Mouse (Mus musculus): ENCODE measurements around the gene Fam171a1.
"Not testable (repeated sequence)": the region's sequence is repeated elsewhere in the genome, so short reads cannot be mapped to it uniquely, and the experiment has no call there.

The Fam171a1 gene

GRCm38 (mm10) chr2:3171774-3172173 lies 57.8 kb downstream of the Fam171a1 start:
- peak in 1 of 2 experiments; percentile 38 for DNase-seq (ENCODE audit: low spot score in 2 of 2)

GRCm38 (mm10) chr2:3172656-3173055 lies 58.6 kb downstream of the Fam171a1 start:
- DNase-seq (ENCODE audit: low spot score in 2 of 2), result peak; percentile 73 to 90

DNA sequence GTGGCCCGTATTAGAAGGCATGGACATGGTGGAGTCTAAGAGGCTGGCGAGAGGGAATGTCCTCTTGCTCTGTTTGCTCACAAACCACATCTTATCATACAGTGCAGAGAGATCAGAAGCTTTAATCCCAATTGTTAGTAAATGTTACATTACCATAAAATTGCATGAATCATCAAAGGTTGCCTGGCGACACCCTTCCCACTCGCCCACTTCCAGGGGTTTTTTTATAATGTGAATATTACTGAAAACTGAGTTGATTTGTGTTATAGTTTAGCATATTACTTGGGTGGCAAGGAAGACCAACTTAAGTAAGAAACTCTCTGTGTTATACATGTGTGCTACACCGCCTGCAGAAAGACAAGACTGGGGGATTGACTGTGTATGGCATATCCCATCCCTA lies 60.9 kb downstream of the Fam171a1 start:
- DNase-seq (ENCODE audit: low spot score in 2 of 2), result no peak

DNA sequence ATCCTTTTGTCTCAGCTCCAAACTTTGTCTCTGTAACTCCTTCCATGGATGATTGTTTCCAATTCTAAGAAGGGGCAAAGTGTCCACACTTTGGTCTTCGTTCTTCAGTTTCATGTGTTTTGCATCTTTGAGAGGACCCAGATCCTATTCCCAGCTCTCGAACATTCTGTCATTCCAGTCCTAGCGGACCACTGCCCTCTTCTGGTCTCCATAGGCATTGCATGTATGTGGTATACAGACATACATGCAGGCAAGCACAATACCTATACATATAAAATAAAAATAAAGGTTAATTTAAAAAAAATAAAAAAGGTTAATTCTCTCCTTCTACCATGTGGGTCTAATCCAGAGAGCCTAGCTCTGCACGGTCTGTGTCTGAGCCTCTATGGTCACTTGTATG lies 62.0 kb downstream of the Fam171a1 start:
- DNase-seq (ENCODE audit: low spot score in 2 of 2), result not testable (repeated sequence)

- DNase-seq (ENCODE audit: low spot score in 2 of 2), result no peak
Measured at GRCm38 (mm10) chr2:3176751-3177150, 62.7 kb downstream of the Fam171a1 start.

GRCm38 (mm10) chr2:3180550-3180949 lies 66.5 kb downstream of the Fam171a1 start:
- no peak for DNase-seq (ENCODE audit: low spot score in 2 of 2)

- no peak for DNase-seq (ENCODE audit: low spot score in 2 of 2)
Measured at GRCm38 (mm10) chr2:3183656-3184055, 69.6 kb downstream of the Fam171a1 start.

DNA sequence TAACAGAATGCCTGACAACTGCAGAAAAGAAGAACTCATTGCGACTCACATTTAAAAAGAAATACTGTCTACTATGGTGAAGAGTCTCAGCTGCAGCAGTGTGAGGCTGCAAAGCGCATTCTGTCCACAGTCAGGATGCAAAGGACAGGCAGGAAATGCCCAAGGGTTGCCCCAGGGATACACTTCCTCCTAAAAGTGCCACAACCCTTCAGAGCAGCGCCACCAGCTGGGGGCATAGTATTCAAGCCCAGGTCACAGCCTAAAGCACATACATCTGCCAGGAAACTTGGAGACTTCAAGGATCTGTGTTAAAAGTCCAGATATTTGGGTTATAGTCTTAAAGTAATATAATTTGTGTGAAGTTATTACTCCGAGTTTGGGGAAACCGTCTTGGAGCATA lies 71.3 kb downstream of the Fam171a1 start:
- DNase-seq (ENCODE audit: low spot score in 2 of 2), result no peak

DNA sequence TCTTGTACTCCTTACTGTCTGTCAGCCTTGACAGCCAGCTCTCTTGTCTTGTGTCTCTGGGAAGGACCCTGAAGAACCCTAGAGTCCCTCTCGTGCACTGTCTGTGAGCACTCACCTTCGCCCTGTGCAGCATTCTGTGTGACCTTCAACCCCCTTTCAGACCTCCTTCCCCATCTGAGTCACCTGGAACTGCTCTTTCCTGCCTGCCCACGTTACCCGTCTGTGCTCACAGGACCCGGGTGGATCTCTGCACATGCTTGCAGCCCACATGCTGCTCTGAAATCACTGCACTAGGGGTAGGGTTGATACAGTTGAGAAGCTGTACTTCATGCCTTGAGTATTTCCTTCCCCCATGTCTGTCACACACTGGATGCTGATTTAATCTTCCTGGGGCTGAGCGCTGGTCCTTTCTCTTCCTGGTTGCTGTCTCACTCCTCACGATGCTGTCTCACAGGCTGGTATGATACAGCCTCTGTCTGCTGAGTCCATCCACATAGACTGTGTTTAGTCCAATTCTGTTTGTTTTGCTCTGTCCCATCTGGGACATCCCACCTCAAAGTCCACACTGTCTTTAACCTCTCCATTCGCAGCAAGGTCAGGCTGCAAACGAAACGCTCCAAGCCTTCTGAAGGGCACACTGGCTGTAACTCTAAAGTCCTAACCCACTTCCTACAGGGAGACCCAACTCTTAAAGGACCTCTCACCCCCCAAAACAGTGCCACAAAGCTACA lies 74.9 kb downstream of the Fam171a1 start:
- no peak for DNase-seq (ENCODE audit: low spot score in 2 of 2)

DNA sequence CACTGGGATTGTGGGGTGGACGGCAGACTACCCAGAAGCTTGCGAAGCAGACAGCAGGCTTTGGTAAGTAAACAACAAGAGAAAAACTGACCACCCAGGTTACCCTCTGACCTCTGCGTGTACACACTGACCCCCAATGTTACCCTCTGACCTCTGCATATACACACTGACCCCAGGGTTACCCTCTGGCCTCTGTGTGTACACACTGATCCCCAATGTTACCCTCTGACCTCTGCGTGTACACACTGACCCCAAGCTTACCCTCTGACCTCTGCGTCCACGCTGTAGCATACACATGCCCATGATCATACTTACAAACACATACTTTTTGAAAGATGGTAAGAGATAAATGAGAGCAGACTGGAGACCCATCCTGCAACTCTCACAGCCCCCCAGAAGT lies 77.1 kb downstream of the Fam171a1 start:
- no peak for DNase-seq (ENCODE audit: low spot score in 2 of 2)

GRCm38 (mm10) chr2:3195511-3195910 lies 81.5 kb downstream of the Fam171a1 start:
- DNase-seq (ENCODE audit: low spot score in 2 of 2), result no peak

DNA sequence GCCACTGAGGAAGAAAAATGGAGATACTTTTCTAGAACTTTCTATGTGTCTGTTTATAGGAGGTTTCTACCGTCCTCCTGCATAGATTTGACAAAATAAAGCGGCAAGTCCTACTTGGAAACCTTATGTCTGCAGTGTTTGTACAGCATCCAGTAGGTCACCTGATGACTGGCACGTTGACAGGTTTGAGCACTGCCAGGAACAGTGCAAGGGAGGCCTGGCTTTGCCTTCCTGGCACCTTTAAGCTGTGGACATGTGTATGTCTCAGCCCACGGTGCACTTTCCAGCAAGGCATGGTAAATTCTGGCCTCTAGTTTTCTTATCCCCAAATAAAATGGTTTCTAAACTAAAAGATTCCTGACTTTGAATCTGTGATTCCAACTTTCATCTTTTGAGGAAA lies 86.4 kb downstream of the Fam171a1 start:
- DNase-seq (ENCODE audit: low spot score in 2 of 2), result no peak

DNA sequence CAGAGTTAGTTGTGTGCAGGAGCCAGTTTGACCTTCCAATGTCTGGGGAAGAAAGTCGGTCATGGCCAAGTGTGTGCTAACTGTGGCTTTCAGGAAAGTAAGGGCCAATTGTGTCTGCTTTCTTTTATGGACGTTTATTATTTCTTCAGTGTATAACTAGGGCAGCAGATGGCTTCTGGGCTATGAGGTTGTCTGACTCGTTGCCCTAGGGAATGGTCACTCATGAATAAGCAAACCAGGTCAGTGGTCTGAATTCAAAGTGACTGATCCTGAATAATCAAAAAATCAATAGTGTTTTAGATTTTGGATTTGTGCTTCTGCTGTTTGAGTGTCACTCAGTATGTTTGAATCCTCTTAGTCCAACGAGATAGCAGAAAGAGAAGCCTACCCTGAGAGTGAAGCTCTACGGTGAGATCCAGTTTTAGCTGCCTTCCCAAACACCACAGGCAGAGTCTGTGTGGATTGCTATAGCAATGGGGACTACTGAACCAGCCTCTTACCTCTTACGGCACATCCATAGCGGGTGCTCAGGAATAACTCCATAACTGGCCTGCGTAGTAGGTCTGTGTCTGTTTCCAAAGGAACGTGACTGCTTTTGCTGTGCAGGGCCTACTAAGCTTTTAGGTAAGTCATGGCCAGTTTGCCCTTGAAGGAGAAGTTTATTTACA lies 93.1 kb downstream of the Fam171a1 start:
- no peak for DNase-seq (ENCODE audit: low spot score in 2 of 2)

- no peak for DNase-seq (ENCODE audit: low spot score in 2 of 2)
Measured at GRCm38 (mm10) chr2:3215480-3215879, 101.5 kb downstream of the Fam171a1 start.

DNA sequence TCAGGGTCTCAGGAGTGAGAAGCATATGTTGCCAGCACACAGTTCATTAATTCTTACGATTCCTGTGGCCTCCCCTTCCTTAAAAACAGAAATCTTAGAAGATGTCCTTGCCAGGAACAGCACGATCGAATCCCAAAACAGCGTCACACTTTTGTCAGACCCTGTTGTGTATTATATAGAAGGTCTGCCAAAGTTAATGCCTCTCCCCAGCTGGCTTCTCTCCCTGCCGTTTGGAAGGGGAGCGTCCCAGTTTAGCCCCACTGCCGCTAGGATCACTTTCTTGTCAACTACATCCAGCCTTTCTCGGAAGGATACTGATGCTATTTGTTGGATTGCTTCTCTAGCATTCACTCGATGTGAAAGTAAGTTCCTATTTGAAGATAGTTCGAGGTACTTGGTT lies 102.6 kb downstream of the Fam171a1 start:
- DNase-seq (ENCODE audit: low spot score in 2 of 2), result no peak

- not testable (repeated sequence) for DNase-seq (ENCODE audit: low spot score in 2 of 2)
Measured at GRCm38 (mm10) chr2:3217577-3217976, 103.6 kb downstream of the Fam171a1 start.

- DNase-seq (ENCODE audit: low spot score in 2 of 2), result peak; percentile 78 to 87
Measured at GRCm38 (mm10) chr2:3218225-3218624, 104.2 kb downstream of the Fam171a1 start.

GRCm38 (mm10) chr2:3228475-3228874 lies 114.5 kb downstream of the Fam171a1 start:
- no peak for DNase-seq (ENCODE audit: low spot score in 2 of 2)

DNA sequence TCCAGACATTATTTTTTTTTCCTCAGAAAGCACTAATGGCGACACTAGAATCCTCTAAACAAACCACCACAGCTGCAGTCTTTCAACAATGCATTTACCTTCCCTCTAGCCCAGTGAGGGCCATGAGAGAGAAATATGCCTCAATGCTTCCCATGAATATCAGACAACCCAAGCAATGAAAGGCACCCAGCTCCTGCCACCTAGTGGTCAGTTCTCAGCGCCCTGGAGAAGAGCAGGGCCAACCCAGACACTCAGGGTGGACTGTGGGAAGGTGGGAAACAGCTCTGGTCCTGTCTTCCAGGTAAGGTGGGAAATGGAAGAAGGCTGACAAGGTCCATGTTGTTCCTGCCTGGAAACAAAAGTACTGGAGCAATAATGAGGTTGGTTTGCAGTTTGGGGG lies 115.0 kb downstream of the Fam171a1 start:
- DNase-seq (ENCODE audit: low spot score in 2 of 2), result peak; percentile 66 to 76

GRCm38 (mm10) chr2:3239255-3239654 lies 125.2 kb downstream of the Fam171a1 start:
- DNase-seq (ENCODE audit: low spot score in 2 of 2), result no peak

GRCm38 (mm10) chr2:3244251-3244650 lies 130.2 kb downstream of the Fam171a1 start:
- DNase-seq (ENCODE audit: low spot score in 2 of 2), result no peak

DNA sequence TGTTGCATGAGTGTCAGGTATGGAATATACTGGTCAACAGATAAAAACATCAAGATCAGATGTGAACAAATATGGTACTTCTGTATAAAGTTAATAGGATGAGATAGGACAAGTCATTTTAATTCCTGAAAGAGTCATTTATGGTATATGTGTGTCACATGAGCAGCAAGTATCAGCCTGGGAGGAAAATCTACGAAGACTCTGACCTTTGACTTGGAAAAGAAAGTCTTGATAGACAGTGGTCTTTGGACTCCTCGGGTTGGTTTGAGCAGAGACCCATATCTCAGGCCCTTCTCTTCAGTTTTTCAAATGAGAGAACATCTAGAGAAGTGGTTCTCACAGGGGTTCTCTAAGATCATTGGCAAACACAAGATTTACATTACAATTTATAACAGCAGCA lies 137.3 kb downstream of the Fam171a1 start:
- DNase-seq (ENCODE audit: low spot score in 2 of 2), result no peak

DNA sequence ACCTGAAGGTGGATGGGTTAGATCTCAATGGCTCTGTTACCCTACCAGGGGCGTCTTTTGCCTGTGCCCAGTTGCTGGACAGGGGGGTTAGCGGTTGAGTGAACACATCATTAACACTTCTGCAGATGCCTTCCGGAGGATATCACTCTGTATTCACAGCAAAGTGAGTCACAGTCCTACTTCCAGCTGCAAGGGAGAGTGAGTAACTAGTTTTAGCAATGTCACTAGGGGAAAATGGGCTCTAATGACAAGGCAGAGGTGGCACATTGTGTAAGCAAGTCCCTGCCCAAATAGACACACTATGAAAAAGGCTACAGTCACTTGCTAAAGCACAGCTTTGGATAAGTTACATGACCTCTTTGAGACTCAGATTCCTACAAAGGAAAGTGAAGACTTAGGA lies 152.4 kb downstream of the Fam171a1 start:
- DNase-seq (ENCODE audit: low spot score in 2 of 2), result no peak
